Mouse (Mus musculus) ZHBTc4 (cell line): ENCODE measurements around the gene Olfr1445.

Experiments used
- DNase-seq: peaks from one replicate; pipeline ENCODE4 v3.0.0-alpha.2; 2011; ENCODE audit warnings: low read depth, low spot score

Gene Olfr1445

GRCm38 (mm10) chr19:12883555-12883954 lies at the start of gene Olfr1445:
Gene Olfr1445 (plus strand): TSS chr19:12883855.
- no peak for DNase-seq

GRCm38 (mm10) chr19:12838507-12838906 lies 45.1 kb upstream of the Olfr1445 start:
- no peak for DNase-seq

GRCm38 (mm10) chr19:12846382-12846781 lies 37.3 kb upstream of the Olfr1445 start, which contains the start of gene Gm5244:
Gene Gm5244 (plus strand): TSS chr19:12846682.
- DNase-seq, result no peak

GRCm38 (mm10) chr19:12856983-12857382 lies 26.7 kb upstream of the Olfr1445 start, which contains the start of gene Olfr1444:
Gene Olfr1444 (plus strand): TSS chr19:12857283.
- no peak for DNase-seq

GRCm38 (mm10) chr19:12893424-12893823 lies 9.8 kb downstream of the Olfr1445 start, which contains the start of gene Olfr1446:
Gene Olfr1446 (minus strand): TSS chr19:12893524.
- DNase-seq, result no peak

DNA sequence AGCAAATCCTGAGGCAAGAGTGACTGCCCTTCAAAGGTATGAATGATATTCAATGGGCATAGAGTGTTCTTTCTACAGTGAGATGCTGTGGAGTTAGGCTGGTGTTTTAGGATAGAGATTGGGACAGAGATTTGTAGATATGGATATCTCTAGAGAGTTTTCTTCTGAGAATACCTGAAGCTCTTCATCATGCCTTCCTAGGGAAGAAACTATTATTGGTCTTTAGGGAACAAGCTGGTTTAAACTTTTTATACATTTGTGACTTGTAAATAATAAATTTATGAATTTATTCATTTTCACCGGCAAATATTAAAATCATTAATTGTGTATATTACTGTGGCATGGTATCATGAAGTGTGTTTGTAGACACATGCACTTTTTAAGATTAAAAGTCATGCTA lies 20.0 kb downstream of the Olfr1445 start, which contains the start of gene Olfr1447:
Gene Olfr1447, minus strand, starts transcription at position 101 of the 400 bp plus-strand sequence.
- no peak for DNase-seq

DNA sequence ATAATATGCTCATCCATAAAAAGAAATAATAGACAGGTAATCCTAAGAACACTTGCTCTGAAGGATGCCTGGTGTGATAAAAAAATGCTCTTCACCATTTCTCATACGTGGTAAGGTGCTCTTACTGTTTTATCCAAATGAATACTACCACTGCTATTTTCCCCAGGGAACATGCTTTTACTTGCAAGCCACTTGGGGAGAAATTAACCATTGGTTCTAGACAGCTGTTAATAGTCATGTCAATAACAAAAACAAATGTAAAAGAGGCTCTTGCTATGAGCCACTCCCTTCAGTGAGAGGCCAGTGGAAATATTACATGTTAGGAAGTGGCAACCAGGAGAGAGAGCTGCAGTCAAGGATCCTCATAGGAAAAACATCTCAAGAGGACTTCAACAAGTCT lies 40.7 kb downstream of the Olfr1445 start, which contains the start of gene Olfr1448:
Gene Olfr1448, minus strand, starts transcription at position 101 of the 400 bp plus-strand sequence.
- DNase-seq, result no peak

- no peak for DNase-seq
Observed at GRCm38 (mm10) chr19:12930540-12930939, 46.9 kb downstream of the Olfr1445 start, which contains the start of gene Olfr1449. Gene Olfr1449 (plus strand): TSS chr19:12930840.
